Comparison of ENCODE assay signal across 8 mouse cellular contexts in genomic region chr3:96596228-96596707, GRCm38 (mm10). TPM values are rescaled to one million over a fixed set of nuclear protein-coding genes. Genes with fewer than 3 reads are reported as not detected.
DNase-seq lines count a peak whose midpoint lies in the region; ATAC-seq and TF ChIP-seq lines count a peak whose summit lies in the region.

Gene Ankrd34a (plus strand): TSS chr3:96596636.

- TF ChIP-seq CTCF in lung, adult 2 months (IDR thresholded peaks at IDR 0.05; ENCODE audit: insufficient read depth, low read length), result no peak
- no peak for TF ChIP-seq CTCF in cortical plate, adult 2 months (IDR thresholded peaks at IDR 0.05; ENCODE audit: extremely low read depth, insufficient read depth, low read length)
- no peak for TF ChIP-seq CTCF in liver, adult 2 months (IDR thresholded peaks at IDR 0.05; ENCODE audit: low read depth, low read length)

- peak within 1 kb of the TSS; percentile 63 for H3K9ac ChIP-seq in kidney, embryonic 16.5 days (replicated peaks; ENCODE audit: low read length)
- peak within 1 kb of the TSS; percentile 12; the same call in 1 of the 2 replicates for H3K9ac ChIP-seq in liver, adult 2 months (ENCODE audit: low read depth, low read length)

- H3K9me3 ChIP-seq in kidney, embryonic 16.5 days (ENCODE audit: low read length), result no peaks in the 10 kb centered on the region

- no peaks in the 10 kb centered on the region for H3K36me3 ChIP-seq in kidney, embryonic 16.5 days (ENCODE audit: insufficient read depth, low read length)
- H3K36me3 ChIP-seq in liver, adult 2 months (ENCODE audit: control insufficient read depth, insufficient read depth, low read length), result no peaks in the 10 kb centered on the region

- peak within 1 kb of the TSS; percentile 93 for H3K27ac ChIP-seq in cortical plate, adult 2 months (ENCODE audit: insufficient read depth, low read length)
- H3K27ac ChIP-seq in kidney, embryonic 16.5 days (ENCODE audit: low read length), result peak within 1 kb of the TSS; percentile 64; the same call in 1 of the 2 replicates
- no peak within 1 kb of the TSS for H3K27ac ChIP-seq in liver, adult 2 months (replicated peaks; ENCODE audit: insufficient read depth, low read depth, low read length)

- H3K4me1 ChIP-seq in lung, adult 2 months (ENCODE audit: control insufficient read depth, insufficient read depth, low read length), result peaks cover 10% of the 10 kb centered on the region
- H3K4me1 ChIP-seq in cortical plate, adult 2 months (ENCODE audit: control insufficient read depth, insufficient read depth, low read length), result peaks cover 6% of the 10 kb centered on the region
- peaks cover 33% of the 10 kb centered on the region for H3K4me1 ChIP-seq in kidney, embryonic 16.5 days (ENCODE audit: insufficient read depth, low read length)
- H3K4me1 ChIP-seq in liver, adult 2 months (ENCODE audit: control insufficient read depth, insufficient read depth, low read length), result 0 out of 2 replicates have a peak, but pooled peaks cover 1% of the 10 kb centered on the region

- H3K4me2 ChIP-seq in kidney, embryonic 16.5 days (replicated peaks; ENCODE audit: low read depth, low read length), result peak within 1 kb of the TSS; percentile 69

- no peak for ATAC-seq in kidney, embryonic 16.5 days (ENCODE audit: low FRiP score, low TSS enrichment)

- peak within 1 kb of the TSS; percentile 69 for H3K4me3 ChIP-seq in lung, adult 2 months (replicated peaks; ENCODE audit: extremely low read depth, low read depth, low read length)
- H3K4me3 ChIP-seq in cortical plate, adult 2 months (ENCODE audit: insufficient read depth, low read length), result peak within 1 kb of the TSS; percentile 69
- H3K4me3 ChIP-seq in kidney, embryonic 16.5 days (ENCODE audit: low read length), result peak within 1 kb of the TSS; percentile 53
- peak within 1 kb of the TSS; percentile 32; the same call in 1 of the 2 replicates for H3K4me3 ChIP-seq in liver, adult 2 months (ENCODE audit: insufficient read depth, low read depth, low read length)

- no peaks in the 10 kb centered on the region; the same call in 1 of the 2 replicates for H3K79me2 ChIP-seq in liver, adult 2 months (ENCODE audit: control insufficient read depth, insufficient read depth, low read length)

- peaks cover 25% of the 10 kb centered on the region for H3K27me3 ChIP-seq in kidney, embryonic 16.5 days (ENCODE audit: insufficient read depth, low read length)
- no peaks in the 10 kb centered on the region; the same call in 1 of the 2 replicates for H3K27me3 ChIP-seq in liver, adult 2 months (ENCODE audit: control insufficient read depth, insufficient read depth, low read length)

- no peak for TF ChIP-seq POLR2A in lung, adult 2 months (IDR thresholded peaks at IDR 0.05; ENCODE audit: borderline replicate concordance, extremely low read depth, low read depth, low read length)
- TF ChIP-seq POLR2A in cortical plate, adult 2 months (IDR thresholded peaks at IDR 0.05; ENCODE audit: extremely low read depth, insufficient read depth, low read length), result peak; percentile 37; the same call in 1 of the 2 replicates
- no peak for TF ChIP-seq POLR2A in liver, adult 2 months (IDR thresholded peaks at IDR 0.05; ENCODE audit: extremely low read depth, insufficient read depth, low read length)

- WGBS in lung, adult 2 months, result 3% methylated on average over 22 of the region's 23 CpGs
- under 1% methylated on average over 23 of the region's 23 CpGs for WGBS in kidney, embryonic 16.5 days
- WGBS in liver, adult 2 months, result 7% methylated on average over 23 of the region's 23 CpGs

- DNase-seq in lung, adult 2 months, result no peak
- DNase-seq in lung, postnatal 25 days (ENCODE audit: low spot score), result no peak
- peak; percentile 56 to 65 for DNase-seq in heart, adult 9 months (ENCODE audit: low spot score in 2 of 2)
- DNase-seq in liver, adult 2 months (ENCODE audit: extremely low read depth, low read depth, low spot score), result no peak
- peak; percentile 42 for DNase-seq in retina, embryonic 14.5 days (ENCODE audit: low spot score)
- no peak for DNase-seq in urinary bladder, adult 2 months (ENCODE audit: low spot score)

RNA-seq across cellular contexts. Expression of gene Ankrd34a, which starts in this region (rescaled TPM):
- 0.27 and 0.44 TPM in 2 replicates for polyA plus RNA-seq in lung, adult 2 months (2012; rRNA removed)
- 61.6 and 61.9 TPM in 2 replicates for polyA plus RNA-seq in cortical plate, adult 2 months (2012; rRNA removed)
- 2.2 and 2.3 TPM in 2 replicates for polyA plus RNA-seq in kidney, embryonic 16.5 days (2015; fragmentation: Nextera tagmentation; extraction: Ambion mirVana)
- 0.07 TPM in 1 of 2 replicates, not detected in the other for total RNA-seq in liver, adult 2 months (2014; rRNA removed)
- polyA plus RNA-seq in liver, adult 2 months (2012; rRNA removed), result 0.05 and 0.07 TPM in 2 replicates
- polyA plus RNA-seq in urinary bladder, adult 2 months (2012; rRNA removed), result 0.70 and 1.1 TPM in 2 replicates

Comparison
In these comparisons a context has a peak if more than half of its experiments do, and no peak if none do; other contexts are left out.
1. RNA of gene Ankrd34a (polyA plus RNA-seq): 61.6 to 61.9 TPM in cortical plate, adult 2 months; 2.2 to 2.3 TPM in kidney, embryonic 16.5 days, 0.70 to 1.1 TPM in urinary bladder, adult 2 months, 0.27 to 0.44 TPM in lung, adult 2 months and 0.05 to 0.07 TPM in liver, adult 2 months; every median in the first group is over 10 times any median in the second.
2. DNase-seq: peak in heart, adult 9 months (2 of 2) and retina, embryonic 14.5 days (single experiment); none in lung, adult 2 months (single experiment), lung, postnatal 25 days (single experiment), liver, adult 2 months (single experiment) and urinary bladder, adult 2 months (single experiment).
3. Peak in every context shown above with its lines, with median percentiles within 50 percentile points of each other: H3K4me3 ChIP-seq.